In genomic region chr10:80773816-80774215, GRCm38 (mm10) we compare ENCODE assay signal across 10 mouse cellular contexts. TPM values are rescaled to one million over a fixed set of nuclear protein-coding genes. Genes with fewer than 3 reads are reported as not detected.
DNase-seq lines count a peak whose midpoint lies in the region; ATAC-seq and TF ChIP-seq lines count a peak whose summit lies in the region.
"Had no signal": no experiment of that assay in that cellular context is flagged by ENCODE, and none has a peak within 500 bp of the region (broad histone marks: within the 10 kb centered on the region; RNA-seq: fewer than 3 reads in every experiment).

No protein-coding gene starts in this region.

- peak overlapping the region; percentile 72 for H3K27ac ChIP-seq in heart, adult 2 months
- H3K27ac ChIP-seq in lung, embryonic 14.5 days (ENCODE audit: low read depth) = peak overlapping the region; percentile 0; the same call in 1 of the 2 replicates
- peak overlapping the region; percentile 55; the same call in 1 of the 2 replicates for H3K27ac ChIP-seq in intestine, embryonic 15.5 days
- H3K27ac ChIP-seq in olfactory bulb, adult 2 months (ENCODE audit: insufficient read depth, low read depth, low read length) = peak overlapping the region; percentile 97
- H3K27ac ChIP-seq: lung, embryonic 15.5 days had no signal

- TF ChIP-seq CTCF in heart, adult 2 months (IDR thresholded peaks at IDR 0.05) = no peak
- TF ChIP-seq CTCF in lung, embryonic 14.5 days (IDR thresholded peaks at IDR 0.05; ENCODE audit: low read depth) = no peak
- TF ChIP-seq CTCF in olfactory bulb, adult 2 months (IDR thresholded peaks at IDR 0.05; ENCODE audit: insufficient read depth, low read depth, low read length) = no peak

- no peak overlapping the region for H3K4me2 ChIP-seq in lung, embryonic 14.5 days
- H3K4me2 ChIP-seq in intestine, embryonic 15.5 days (replicated peaks) = no peak overlapping the region
- H3K4me2 ChIP-seq: lung, embryonic 15.5 days had no signal

- TF ChIP-seq EP300 in heart, adult 2 months (IDR thresholded peaks at IDR 0.05; ENCODE audit: insufficient read depth, low read depth, low read length) = no peak

- H3K36me3 ChIP-seq in heart, adult 2 months (ENCODE audit: control insufficient read depth, insufficient read depth, low read length) = peaks cover 2% of the 10 kb centered on the region; the same call in 1 of the 2 replicates
- peaks cover 97% of the 10 kb centered on the region for H3K36me3 ChIP-seq in lung, embryonic 14.5 days (ENCODE audit: insufficient read depth)
- H3K36me3 ChIP-seq in intestine, embryonic 15.5 days = peaks cover 76% of the 10 kb centered on the region

- H3K79me2 ChIP-seq in heart, adult 2 months (replicated peaks; ENCODE audit: control insufficient read depth, insufficient read depth, low read length) = no peaks in the 10 kb centered on the region

- WGBS in heart, adult 2 months = 54% methylated on average over 5 of the region's 5 CpGs
- 78% methylated on average over 5 of the region's 5 CpGs for WGBS in lung, embryonic 14.5 days
- WGBS in intestine, embryonic 15.5 days = 82% methylated on average over 5 of the region's 5 CpGs
- WGBS in olfactory bulb, adult 2 months = 44% methylated on average over 5 of the region's 5 CpGs

- no peak overlapping the region for H3K9ac ChIP-seq in heart, adult 2 months (ENCODE audit: low read depth, low read length)
- H3K9ac ChIP-seq in lung, embryonic 14.5 days = no peak overlapping the region
- no peak overlapping the region for H3K9ac ChIP-seq in intestine, embryonic 15.5 days
- H3K9ac ChIP-seq: lung, embryonic 15.5 days had no signal

- H3K4me3 ChIP-seq in heart, adult 2 months = no peak overlapping the region
- H3K4me3 ChIP-seq in lung, embryonic 14.5 days (ENCODE audit: low read depth, low read length) = no peak overlapping the region
- no peak overlapping the region for H3K4me3 ChIP-seq in intestine, embryonic 15.5 days (replicated peaks)
- H3K4me3 ChIP-seq in olfactory bulb, adult 2 months (ENCODE audit: insufficient read depth, low read depth, low read length) = no peak overlapping the region
- H3K4me3 ChIP-seq: lung, embryonic 15.5 days had no signal

- DNase-seq in heart, adult 2 months = no peak
- DNase-seq in heart, postnatal 14 days = no peak
- DNase-seq in lung, embryonic 14.5 days = no peak
- DNase-seq in lung, postnatal 25 days (ENCODE audit: low spot score) = no peak
- no peak for DNase-seq in urinary bladder, postnatal 36 days (ENCODE audit: low spot score in 2 of 2)
- DNase-seq in cerebellum, postnatal 10 days = no peak

- peaks cover 14% of the 10 kb centered on the region for H3K4me1 ChIP-seq in heart, adult 2 months (ENCODE audit: control insufficient read depth, insufficient read depth, low read length)
- no peaks in the 10 kb centered on the region for H3K4me1 ChIP-seq in lung, embryonic 14.5 days (ENCODE audit: insufficient read depth)
- H3K4me1 ChIP-seq in intestine, embryonic 15.5 days (replicated peaks) = peaks cover 8% of the 10 kb centered on the region; the same call in 1 of the 2 replicates
- peaks cover 26% of the 10 kb centered on the region for H3K4me1 ChIP-seq in olfactory bulb, adult 2 months (ENCODE audit: control insufficient read depth, insufficient read depth, low read length)
- H3K4me1 ChIP-seq: lung, embryonic 15.5 days had no signal

- no peaks in the 10 kb centered on the region for H3K9me3 ChIP-seq in lung, embryonic 14.5 days (ENCODE audit: low read depth, low read length)
- H3K9me3 ChIP-seq in intestine, embryonic 15.5 days = no peaks in the 10 kb centered on the region
- H3K9me3 ChIP-seq: lung, embryonic 15.5 days had no signal

- no peaks in the 10 kb centered on the region for H3K27me3 ChIP-seq in heart, adult 2 months (ENCODE audit: control insufficient read depth, insufficient read depth, low read length)
- no peaks in the 10 kb centered on the region for H3K27me3 ChIP-seq in lung, embryonic 14.5 days (ENCODE audit: insufficient read depth, low read length)
- no peaks in the 10 kb centered on the region for H3K27me3 ChIP-seq in intestine, embryonic 15.5 days (replicated peaks)
- H3K27me3 ChIP-seq: lung, embryonic 15.5 days; Patski had no signal

- no peak for ATAC-seq in lung, embryonic 14.5 days (ENCODE audit: insufficient read depth)
- ATAC-seq in intestine, embryonic 15.5 days = no peak

- TF ChIP-seq POLR2A in heart, adult 2 months (IDR thresholded peaks at IDR 0.05; ENCODE audit: insufficient read depth, low read depth, low read length) = no peak
- TF ChIP-seq POLR2A in olfactory bulb, adult 2 months (IDR thresholded peaks at IDR 0.05; ENCODE audit: insufficient read depth, low read depth, low read length) = no peak

- intact Hi-C loops in heart, adult 2 months (cut with DNase I) = loop anchor here (1.0 kb wide), 2 partner anchors 23 to 27 kb away; no protein-coding TSS in a partner anchor
- intact Hi-C loops in heart, postnatal 14 days (cut with DNase I) = loop anchor here (1.0 to 2.0 kb wide), 2 partner anchors 15 to 26 kb away; no protein-coding TSS in a partner anchor

RNA-seq across cellular contexts. Expression of gene Dot1l, which starts 18.8 kb away (rescaled TPM):
- 10 to 100 TPM; 18.8 to 19.6 TPM for total RNA-seq in heart, adult 2 months (2021)
- 35.0 and 39.6 TPM in 2 replicates for polyA plus RNA-seq in heart, adult 2 months (2012; rRNA removed)
- total RNA-seq in heart, postnatal 14 days (2021) = 10 to 100 TPM; 55.1 to 56.3 TPM
- polyA plus RNA-seq in lung, embryonic 14.5 days (2014; fragmentation: Nextera tagmentation; extraction: Ambion mirVana) = 26.9 and 29.1 TPM in 2 replicates
- polyA plus RNA-seq in intestine, embryonic 15.5 days (2015; fragmentation: Nextera tagmentation; extraction: Ambion mirVana) = 12.0 and 14.2 TPM in 2 replicates
- polyA plus RNA-seq in olfactory bulb, adult 2 months (2012; ENCODE audit: insufficient read depth, insufficient read length, low replicate concordance, missing spikeins) = 106 and 235 TPM in 2 replicates

RNA-seq across cellular contexts. Expression of gene Sf3a2, which starts 24.2 kb away (rescaled TPM):
- 10 to 100 TPM; 27.3 to 30.4 TPM for total RNA-seq in heart, adult 2 months (2021)
- 18.4 and 19.7 TPM in 2 replicates for polyA plus RNA-seq in heart, adult 2 months (2012; rRNA removed)
- 10 to 100 TPM; 27.0 to 31.6 TPM for total RNA-seq in heart, postnatal 14 days (2021)
- polyA plus RNA-seq in lung, embryonic 14.5 days (2014; fragmentation: Nextera tagmentation; extraction: Ambion mirVana) = 97.2 and 98.4 TPM in 2 replicates
- polyA plus RNA-seq in intestine, embryonic 15.5 days (2015; fragmentation: Nextera tagmentation; extraction: Ambion mirVana) = 63.7 and 69.7 TPM in 2 replicates
- not detected in 2 replicates for polyA plus RNA-seq in olfactory bulb, adult 2 months (2012; ENCODE audit: insufficient read depth, insufficient read length, low replicate concordance, missing spikeins)

RNA-seq across cellular contexts. Expression of gene Plekhj1, which starts 24.6 kb away (rescaled TPM):
- 10 to 100 TPM; 29.7 to 33.0 TPM for total RNA-seq in heart, adult 2 months (2021)
- polyA plus RNA-seq in heart, adult 2 months (2012; rRNA removed) = 28.9 and 33.2 TPM in 2 replicates
- 10 to 100 TPM; 35.7 to 36.3 TPM for total RNA-seq in heart, postnatal 14 days (2021)
- 113 and 121 TPM in 2 replicates for polyA plus RNA-seq in lung, embryonic 14.5 days (2014; fragmentation: Nextera tagmentation; extraction: Ambion mirVana)
- polyA plus RNA-seq in intestine, embryonic 15.5 days (2015; fragmentation: Nextera tagmentation; extraction: Ambion mirVana) = 132 and 133 TPM in 2 replicates
- polyA plus RNA-seq in olfactory bulb, adult 2 months (2012; ENCODE audit: insufficient read depth, insufficient read length, low replicate concordance, missing spikeins) = not detected in 2 replicates

RNA-seq across cellular contexts. Expression of gene Amh, which starts 31.2 kb away (rescaled TPM):
- total RNA-seq in heart, adult 2 months (2021) = under 1 TPM; 0.18 TPM
- polyA plus RNA-seq in heart, adult 2 months (2012; rRNA removed) = 0.15 and 0.25 TPM in 2 replicates
- under 1 TPM; 0.56 to 0.65 TPM for total RNA-seq in heart, postnatal 14 days (2021)
- 0.11 and 0.14 TPM in 2 replicates for polyA plus RNA-seq in lung, embryonic 14.5 days (2014; fragmentation: Nextera tagmentation; extraction: Ambion mirVana)
- not detected in 2 replicates for polyA plus RNA-seq in intestine, embryonic 15.5 days (2015; fragmentation: Nextera tagmentation; extraction: Ambion mirVana)
- not detected in 2 replicates for polyA plus RNA-seq in olfactory bulb, adult 2 months (2012; ENCODE audit: insufficient read depth, insufficient read length, low replicate concordance, missing spikeins)

RNA-seq across cellular contexts. Expression of gene Ap3d1, which starts 31.8 kb away (rescaled TPM):
- 10 to 100 TPM; 40.2 to 42.6 TPM for total RNA-seq in heart, adult 2 months (2021)
- polyA plus RNA-seq in heart, adult 2 months (2012; rRNA removed) = 52.9 and 66.5 TPM in 2 replicates
- total RNA-seq in heart, postnatal 14 days (2021) = 10 to 100 TPM; 44.6 to 47.8 TPM
- 62.0 and 69.6 TPM in 2 replicates for polyA plus RNA-seq in lung, embryonic 14.5 days (2014; fragmentation: Nextera tagmentation; extraction: Ambion mirVana)
- polyA plus RNA-seq in intestine, embryonic 15.5 days (2015; fragmentation: Nextera tagmentation; extraction: Ambion mirVana) = 70.5 and 71.4 TPM in 2 replicates
- 105 TPM in 1 of 2 replicates, not detected in the other for polyA plus RNA-seq in olfactory bulb, adult 2 months (2012; ENCODE audit: insufficient read depth, insufficient read length, low replicate concordance, missing spikeins)

Comparison
In these comparisons a context has a peak if more than half of its experiments do, and no peak if none do; other contexts are left out.
1. H3K27ac ChIP-seq: peak in every context shown above with its lines; median percentile 97 in olfactory bulb, adult 2 months; 72 in heart, adult 2 months; 55 in intestine, embryonic 15.5 days; 0 in lung, embryonic 14.5 days.